Mouse (Mus musculus): ENCODE measurements around the gene Ogdh. TPM values are rescaled to one million over a fixed set of nuclear protein-coding genes. Genes with fewer than 3 reads are reported as not detected.

The Ogdh gene
- polyA plus RNA-seq, 1 experiment from 2014 or later = 82.0 TPM

DNA sequence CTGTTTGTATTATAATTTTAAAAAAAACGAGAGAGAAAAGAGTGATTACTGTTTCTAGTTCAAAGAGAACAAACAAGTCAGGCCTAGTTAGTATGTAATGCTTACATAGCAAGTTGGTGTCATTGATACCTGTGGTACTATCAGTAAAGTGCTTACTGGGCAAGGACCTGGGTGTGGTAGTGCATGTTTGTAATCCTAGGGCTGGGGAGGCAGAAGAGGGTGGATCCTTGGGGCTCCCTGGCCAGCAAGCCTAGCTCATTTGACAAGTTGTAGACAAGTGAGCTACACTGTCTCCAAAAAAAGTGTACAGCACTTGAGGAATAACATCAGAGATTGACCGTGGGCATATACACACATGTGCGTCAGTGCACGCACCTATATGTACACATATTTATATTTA is 3.2 kb downstream of the Ogdh start:
- DNase-seq (ENCODE audit: low spot score) = no peak

DNA sequence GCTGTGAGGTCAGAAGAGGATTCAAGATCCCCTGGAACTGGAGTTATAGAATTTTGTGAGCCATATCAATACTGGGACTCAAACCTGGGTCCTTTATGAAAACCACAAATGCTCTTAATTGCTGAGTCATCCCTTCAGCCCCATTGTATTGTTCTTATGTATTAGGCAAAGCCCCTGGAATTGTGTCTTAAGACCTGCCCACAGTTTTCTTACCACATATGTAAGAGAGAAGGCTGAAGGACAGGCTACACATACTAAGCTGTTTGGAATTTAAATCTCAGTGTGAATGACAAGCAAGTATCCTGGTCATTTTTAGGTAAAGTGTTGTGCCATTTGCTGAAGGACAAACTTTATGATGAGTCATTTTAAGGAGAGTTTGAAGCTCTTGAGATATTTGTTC is 4.6 kb downstream of the Ogdh start:
- DNase-seq (ENCODE audit: low spot score) = no peak

- no peak for DNase-seq (ENCODE audit: low spot score)
Measured at GRCm38 (mm10) chr11:6299435-6299834, 8.0 kb downstream of the Ogdh start.

DNA sequence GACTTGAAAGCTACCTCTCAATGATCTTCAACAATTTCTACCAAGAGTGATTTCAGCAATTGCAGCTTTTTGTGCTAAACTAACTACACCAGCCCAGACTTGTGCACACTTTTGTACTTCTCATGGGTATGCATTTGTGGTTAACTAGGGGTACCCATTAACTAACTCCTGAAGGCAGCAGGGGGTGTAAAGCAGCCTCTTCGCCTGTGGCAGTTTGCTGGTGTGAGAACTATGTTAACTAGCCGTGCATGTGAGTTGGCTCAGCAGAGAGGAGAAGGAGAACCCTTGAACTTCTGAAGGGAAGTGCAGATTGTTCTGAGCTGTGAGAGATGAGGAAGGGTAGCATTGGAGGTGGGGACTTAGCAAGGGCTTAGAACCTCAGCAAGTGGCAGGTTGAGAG is 11.4 kb downstream of the Ogdh start:
- DNase-seq (ENCODE audit: low spot score) = no peak

- DNase-seq (ENCODE audit: low spot score) = no peak
Measured at GRCm38 (mm10) chr11:6305943-6306430, 14.6 kb downstream of the Ogdh start.

DNA sequence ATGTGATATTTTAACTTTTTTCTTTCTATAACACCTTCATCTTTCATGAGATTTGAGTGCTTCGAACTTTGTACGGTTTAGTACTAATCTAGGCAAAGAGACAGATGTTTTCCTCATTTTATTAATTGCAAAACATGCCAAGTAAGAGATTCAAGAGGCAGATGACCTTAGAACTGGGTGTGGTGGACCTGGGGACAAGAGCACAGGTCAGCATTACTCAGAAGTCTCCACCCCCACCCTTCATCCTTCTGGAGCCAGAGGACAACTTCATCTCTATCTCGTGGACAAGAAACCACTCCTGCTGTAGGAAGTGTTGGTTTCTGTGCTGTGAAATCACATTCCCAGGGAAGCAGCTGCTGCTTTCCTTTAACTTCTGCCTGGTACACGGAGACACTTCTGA is 16.7 kb downstream of the Ogdh start:
- no peak for DNase-seq (ENCODE audit: low spot score)

- no peak for DNase-seq (ENCODE audit: low spot score)
Measured at GRCm38 (mm10) chr11:6313874-6314406, 22.5 kb downstream of the Ogdh start.

- DNase-seq (ENCODE audit: low spot score) = no peak
Measured at GRCm38 (mm10) chr11:6316821-6317220, 25.4 kb downstream of the Ogdh start.

- DNase-seq (ENCODE audit: low spot score) = no peak
Measured at GRCm38 (mm10) chr11:6318559-6318958, 27.1 kb downstream of the Ogdh start.

GRCm38 (mm10) chr11:6319374-6319773 is 27.9 kb downstream of the Ogdh start:
- DNase-seq (ENCODE audit: low spot score) = no peak

DNA sequence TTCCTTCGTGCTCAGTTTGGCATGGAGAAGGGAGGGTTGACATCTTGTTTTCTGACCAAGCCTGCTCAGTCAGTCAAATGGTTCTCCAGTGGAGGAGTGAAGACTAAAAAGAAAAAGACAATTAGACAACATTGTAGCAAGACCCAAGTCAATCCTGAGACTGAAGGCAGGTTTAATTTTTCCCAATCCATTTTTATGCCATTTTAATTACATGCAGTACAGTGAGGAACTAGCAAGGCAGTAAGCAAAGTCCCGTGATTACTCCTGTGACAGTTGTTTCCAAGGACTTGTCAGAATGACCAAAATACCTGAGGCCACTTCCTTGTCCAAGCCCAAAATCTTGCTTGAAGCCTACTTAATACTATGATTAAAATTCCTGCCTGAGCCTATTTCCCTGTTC is 30.7 kb downstream of the Ogdh start:
- DNase-seq (ENCODE audit: low spot score) = no peak

DNA sequence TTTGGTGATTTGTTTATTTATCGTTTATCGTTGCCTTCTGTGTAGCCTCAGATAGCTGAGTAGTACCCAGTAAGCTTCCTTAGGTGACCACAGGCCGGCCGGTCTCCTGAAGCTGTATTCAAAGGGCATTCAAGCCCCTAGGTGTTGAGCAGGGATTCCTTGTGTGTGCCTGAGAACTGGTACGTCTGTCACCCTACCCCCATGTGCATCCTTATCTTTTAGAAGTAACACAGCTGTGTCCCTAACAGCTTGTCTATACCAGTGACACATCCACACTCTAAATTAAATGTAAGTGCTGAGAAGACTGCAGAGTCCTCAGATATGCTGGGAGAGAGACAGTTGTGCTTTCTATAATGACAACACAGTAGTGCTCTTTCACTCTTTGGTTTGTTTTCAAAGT is 31.9 kb downstream of the Ogdh start:
- no peak for DNase-seq (ENCODE audit: low spot score)

DNA sequence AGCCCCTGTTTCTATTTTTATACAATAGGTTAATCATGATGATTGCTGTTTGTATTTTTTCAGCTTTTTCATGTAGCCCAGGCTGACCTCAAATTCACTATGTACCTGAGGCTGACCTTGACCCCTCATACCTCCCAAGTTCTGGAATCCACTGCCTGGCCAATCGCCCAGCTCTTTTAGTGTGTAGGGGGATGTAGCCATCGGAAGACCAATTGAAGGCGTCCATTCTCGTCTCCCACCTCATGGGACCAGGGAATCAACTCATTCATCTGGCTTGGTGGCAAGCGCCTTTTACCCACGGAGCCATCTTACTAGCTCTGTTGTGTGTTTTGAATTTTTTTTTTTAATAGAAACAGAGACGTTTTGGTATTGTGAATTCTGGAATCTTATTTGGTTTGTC is 39.8 kb downstream of the Ogdh start:
- no peak for DNase-seq (ENCODE audit: low spot score)

DNA sequence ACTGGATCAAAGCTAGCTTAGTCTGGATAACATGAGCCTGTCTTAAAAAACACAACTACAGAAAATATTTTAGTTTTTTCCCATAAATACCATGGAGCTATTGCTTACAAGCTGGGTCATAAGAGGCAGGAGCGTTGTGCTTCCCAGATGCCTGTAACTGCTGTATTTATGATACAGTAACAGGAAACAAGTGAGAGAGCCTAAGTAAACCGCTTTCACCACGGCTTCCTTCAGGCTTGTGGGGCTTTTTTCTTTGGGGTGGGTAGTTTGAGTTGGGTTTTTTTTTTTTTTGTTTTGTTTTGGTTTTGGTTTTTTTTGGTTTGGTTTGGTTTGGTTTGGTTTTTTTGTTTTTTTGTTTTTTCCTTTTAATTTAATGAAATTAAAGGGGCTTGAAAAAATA is 41.2 kb downstream of the Ogdh start:
- peak; percentile 45 for DNase-seq (ENCODE audit: low spot score)

DNA sequence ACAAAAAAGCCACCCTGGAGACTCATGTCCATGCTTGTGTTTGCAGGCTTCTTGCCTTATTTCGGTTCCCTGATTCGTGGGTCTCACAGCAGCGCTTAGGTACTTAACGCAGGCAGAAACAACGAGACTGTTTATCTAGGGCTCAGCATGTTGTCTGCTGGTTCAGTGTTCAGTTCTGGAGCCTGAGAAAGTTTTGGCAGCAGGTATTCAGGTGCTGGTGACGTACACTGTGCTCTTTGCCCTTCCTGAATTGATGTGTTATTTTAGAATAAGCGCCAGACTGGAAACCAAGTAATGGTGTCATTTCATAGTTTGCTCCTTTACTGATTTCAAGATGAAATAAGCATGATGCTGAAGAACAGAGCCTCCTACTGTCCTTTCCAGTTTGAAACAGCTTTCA is 42.0 kb downstream of the Ogdh start:
- DNase-seq (ENCODE audit: low spot score) = no peak

- DNase-seq (ENCODE audit: low spot score) = no peak
Measured at GRCm38 (mm10) chr11:6335321-6335720, 43.9 kb downstream of the Ogdh start.

GRCm38 (mm10) chr11:6336689-6337088 is 45.3 kb downstream of the Ogdh start:
- DNase-seq (ENCODE audit: low spot score) = no peak

DNA sequence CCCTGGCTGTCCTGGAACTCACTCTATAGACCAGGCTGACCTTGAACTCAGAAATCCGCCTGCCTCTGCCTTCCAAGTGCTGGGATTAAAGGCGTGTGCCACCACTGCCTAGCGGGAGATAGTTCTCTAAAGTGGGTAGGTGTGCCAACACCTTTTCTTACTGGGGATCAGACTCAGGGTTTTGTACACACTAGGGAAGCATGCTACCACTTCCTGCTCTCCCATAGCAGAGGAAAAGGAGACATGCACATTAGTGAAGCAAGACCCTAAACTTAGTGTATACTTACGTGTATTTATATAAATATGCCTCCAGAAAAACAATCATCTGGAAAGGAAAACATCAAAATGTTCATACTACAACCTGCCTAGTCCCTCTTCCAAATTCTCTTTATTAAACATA is 54.5 kb downstream of the Ogdh start:
- DNase-seq (ENCODE audit: low spot score) = no peak

DNA sequence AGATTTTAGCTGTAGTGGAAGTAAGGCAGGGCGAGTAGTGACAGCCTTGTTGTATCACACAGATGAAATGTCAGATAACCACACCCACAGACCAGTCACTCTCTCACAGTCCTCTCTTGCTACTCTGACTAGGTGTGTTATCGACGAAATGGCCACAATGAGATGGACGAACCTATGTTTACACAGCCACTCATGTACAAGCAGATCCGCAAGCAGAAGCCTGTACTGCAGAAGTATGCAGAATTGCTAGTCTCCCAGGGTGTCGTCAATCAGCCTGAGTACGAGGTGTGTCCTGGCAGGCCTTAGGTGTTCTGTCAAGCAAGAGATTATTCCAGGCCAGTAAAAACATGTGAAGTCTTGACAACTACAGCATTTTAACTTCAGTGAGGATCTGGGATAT is 55.5 kb downstream of the Ogdh start:
- DNase-seq (ENCODE audit: low spot score) = no peak

GRCm38 (mm10) chr11:6348681-6349200 is 57.3 kb downstream of the Ogdh start:
- DNase-seq (ENCODE audit: low spot score) = no peak

- no peak for DNase-seq (ENCODE audit: low spot score)
Measured at GRCm38 (mm10) chr11:6349586-6349985, 58.2 kb downstream of the Ogdh start.

GRCm38 (mm10) chr11:6355106-6355505 is 63.7 kb downstream of the Ogdh start:
- DNase-seq (ENCODE audit: low spot score) = no peak

DNA sequence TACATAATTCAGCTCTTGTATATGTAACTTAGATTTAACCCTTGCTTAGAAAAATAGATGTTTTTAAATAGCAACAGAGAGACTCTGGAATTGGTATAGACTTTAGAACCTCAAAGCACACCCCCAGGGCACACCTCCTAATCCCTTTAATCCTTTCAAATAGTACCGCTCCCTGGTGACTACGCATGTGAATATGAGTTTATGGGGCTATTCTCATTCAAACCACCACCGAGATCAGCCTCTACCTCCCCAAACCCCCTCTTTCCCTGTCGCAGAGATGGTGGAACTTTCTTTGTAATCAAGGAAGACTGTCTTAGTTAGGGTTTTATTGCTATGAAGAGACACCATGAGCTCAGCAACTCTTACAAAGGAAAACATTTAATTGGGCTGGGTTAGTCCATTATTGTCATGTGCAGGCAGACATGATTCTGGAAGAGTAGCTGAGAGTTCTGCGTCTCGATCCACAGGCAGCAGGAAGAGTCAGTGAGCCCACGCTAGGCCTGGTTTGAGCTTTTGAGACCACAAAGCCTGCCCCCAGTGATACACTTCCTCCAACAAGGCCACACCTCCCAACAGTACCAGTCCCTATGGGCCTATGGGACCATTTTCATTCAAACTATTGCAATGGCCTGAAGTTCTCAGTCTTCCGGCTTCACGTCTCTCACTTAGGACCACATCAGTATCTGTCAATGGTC is 73.3 kb downstream of the Ogdh start:
- DNase-seq (ENCODE audit: low spot score) = no peak
